Mouse (Mus musculus) stomach, postnatal 0 days (tissue): Measurements from ENCODE around the gene Atp5d.

ENCODE experiments used
- CTCF ChIP-seq: IDR thresholded peaks from 2 replicates; pipeline ENCODE4 v1.5.1; 2016; ENCODE audit warnings: antibody characterized with exemption, low read depth, mild to moderate bottlenecking, moderate library complexity
- EP300 ChIP-seq: optimal IDR thresholded peaks from 2 replicates; pipeline ENCODE3; 2016; ENCODE audit warnings: antibody characterized with exemption

GRCm38 (mm10) chr10:80190491-80191051 lies 52.1 kb downstream of the Atp5d start:
- no peak for TF ChIP-seq CTCF
- no peak for TF ChIP-seq EP300
